Mouse (Mus musculus): ENCODE measurements around the gene Add3. TPM values are rescaled to one million over a fixed set of nuclear protein-coding genes. Genes with fewer than 3 reads are reported as not detected.

Add3 gene
- polyA plus RNA-seq, 1 experiment from 2014 or later, result 106 TPM

DNA sequence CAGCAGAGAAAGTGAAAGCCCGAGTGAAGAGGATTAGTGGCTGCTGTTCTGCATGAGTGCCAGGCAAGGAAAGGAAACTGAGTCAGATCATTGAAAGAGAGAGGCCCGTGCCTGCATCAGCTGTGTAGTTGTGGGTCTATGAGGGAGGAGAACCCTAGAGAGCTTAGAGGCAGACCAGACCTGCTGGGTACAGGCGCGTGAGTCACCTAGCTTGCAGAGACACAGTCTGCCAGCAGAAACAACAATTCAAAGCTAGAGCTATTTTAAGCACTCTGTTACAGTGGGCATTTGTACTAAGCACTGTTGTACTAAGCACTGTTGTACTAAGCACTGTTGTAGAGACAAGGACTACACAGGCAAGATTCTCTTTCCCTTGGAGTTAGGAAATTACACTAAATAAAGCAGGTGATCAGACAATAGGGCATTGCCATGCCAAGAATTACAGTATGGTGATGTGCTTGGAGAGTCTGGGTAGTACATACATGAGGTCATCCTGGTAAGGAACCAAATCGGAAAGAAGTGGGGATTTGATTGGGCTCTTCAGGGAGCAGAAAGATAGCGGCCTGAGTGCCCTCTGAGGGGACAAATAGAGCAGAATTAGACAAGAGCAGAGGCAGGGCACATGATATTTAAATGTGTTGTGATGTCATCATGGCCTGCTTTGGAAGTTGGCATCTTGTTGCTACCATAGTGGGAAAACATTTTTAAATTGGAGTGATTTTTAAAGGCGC is 88.0 kb downstream of the Add3 start:
- H3K27ac ChIP-seq, result no peak overlapping the region
- peaks cover 53% of the 10 kb centered on the region for H3K36me3 ChIP-seq
- no peak overlapping the region for H3K4me2 ChIP-seq
- no peak for ATAC-seq (ENCODE audit: borderline replicate concordance, extremely low read depth, low FRiP score, low TSS enrichment)
- no peaks in the 10 kb centered on the region for H3K4me1 ChIP-seq
- H3K4me3 ChIP-seq, result no peak overlapping the region
- no peak overlapping the region for H3K9ac ChIP-seq
- no peaks in the 10 kb centered on the region for H3K27me3 ChIP-seq
- no peaks in the 10 kb centered on the region for H3K9me3 ChIP-seq
- WGBS, result 90% methylated on average over 7 of the region's 7 CpGs

DNA sequence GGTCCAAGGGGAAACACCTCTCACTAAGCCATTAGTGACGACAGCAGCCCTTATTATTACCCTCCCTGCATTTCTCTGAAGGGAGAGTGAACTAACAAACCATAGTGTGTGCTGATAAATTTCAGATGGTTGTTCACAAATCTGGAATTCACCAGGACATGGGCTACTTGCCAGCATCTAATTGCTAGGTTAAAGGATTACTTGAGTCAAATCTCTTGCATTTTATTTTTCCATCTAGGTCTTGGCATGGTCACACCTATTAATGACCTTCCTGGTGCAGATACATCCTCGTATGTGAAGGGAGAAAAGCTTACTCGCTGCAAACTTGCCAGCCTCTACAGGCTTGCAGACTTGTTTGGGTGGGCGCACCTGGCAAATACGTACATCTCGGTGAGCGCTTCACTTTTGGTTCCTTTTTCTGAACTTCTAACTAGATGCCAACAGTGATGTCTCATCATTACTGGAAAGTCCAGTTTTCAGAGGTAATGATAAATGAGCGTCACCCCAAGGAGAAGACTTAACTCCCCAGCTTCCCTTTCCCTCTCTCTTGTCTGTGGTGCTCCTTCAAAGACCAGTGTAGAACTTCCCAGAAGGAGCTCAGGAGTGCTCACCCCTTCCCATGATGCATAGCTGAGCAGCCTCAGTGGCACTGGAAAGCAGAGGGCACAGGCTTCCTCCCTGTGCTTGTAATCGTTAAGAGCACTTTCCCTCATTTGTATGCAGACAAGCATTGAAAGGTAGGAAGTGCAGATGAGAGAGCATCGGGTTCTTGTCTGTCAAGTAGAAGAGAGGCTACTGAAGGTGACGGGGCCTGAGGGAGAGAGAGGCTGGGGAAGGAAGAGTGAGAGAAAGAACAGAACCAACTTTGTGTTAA is 90.9 kb downstream of the Add3 start:
- Histone ChIP-seq H3K9ac (no peak overlapping the region), H3K4me1 (no peaks in the 10 kb centered on the region), H3K4me2 (no peak overlapping the region), H3K27ac (no peak overlapping the region), H3K36me3 (peaks cover 82% of the 10 kb centered on the region), H3K9me3 (no peaks in the 10 kb centered on the region), H3K27me3 (no peaks in the 10 kb centered on the region), H3K4me3 (no peak overlapping the region)
- WGBS, result 71% methylated on average over 11 of the region's 11 CpGs
- no peak for ATAC-seq (ENCODE audit: borderline replicate concordance, extremely low read depth, low FRiP score, low TSS enrichment)

DNA sequence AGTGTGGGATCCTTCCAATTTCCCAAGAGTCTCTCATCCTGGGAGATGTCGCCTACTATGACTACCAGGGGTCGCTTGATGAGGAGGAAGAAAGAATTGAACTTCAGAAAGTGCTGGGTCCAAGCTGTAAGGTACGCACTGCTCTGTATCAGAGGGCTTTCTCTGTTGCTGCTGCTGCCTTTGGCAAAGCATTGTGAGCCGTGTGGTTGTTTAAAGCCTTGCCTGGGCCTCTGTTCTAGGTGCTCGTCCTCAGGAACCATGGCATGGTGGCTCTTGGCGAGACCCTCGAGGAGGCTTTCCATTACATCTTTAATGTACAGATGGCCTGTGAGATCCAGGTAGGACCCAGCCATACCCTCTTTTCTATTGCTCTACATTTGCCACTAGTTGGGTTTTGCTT is 93.3 kb downstream of the Add3 start:
- Histone ChIP-seq H3K36me3 (peaks cover 80% of the 10 kb centered on the region), H3K9me3 (no peaks in the 10 kb centered on the region), H3K27ac (no peak overlapping the region), H3K4me2 (no peak overlapping the region), H3K27me3 (no peaks in the 10 kb centered on the region), H3K4me1 (no peaks in the 10 kb centered on the region), H3K4me3 (no peak overlapping the region), H3K9ac (no peak overlapping the region)
- ATAC-seq (ENCODE audit: borderline replicate concordance, extremely low read depth, low FRiP score, low TSS enrichment), result no peak
- WGBS, result 93% methylated on average over 7 of the region's 7 CpGs

DNA sequence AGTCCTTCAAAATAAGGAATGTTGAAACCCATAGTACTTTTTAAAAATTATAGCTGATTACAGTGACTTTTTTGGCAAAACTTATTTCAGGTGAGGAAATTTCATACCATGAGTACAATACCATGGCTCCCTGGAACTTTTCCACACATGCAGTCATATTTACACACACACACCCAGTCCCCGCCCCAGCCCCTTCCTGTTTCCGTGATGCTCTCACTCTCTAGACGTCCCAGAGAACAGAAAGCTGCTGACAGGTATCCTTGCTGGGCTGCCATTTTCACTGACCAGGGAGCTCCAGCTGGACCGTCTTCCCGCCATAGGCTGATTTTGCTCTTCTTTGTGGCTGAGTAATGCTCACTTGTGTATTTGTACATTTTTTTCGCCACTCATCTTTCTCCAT is 101.6 kb downstream of the Add3 start:
- Histone ChIP-seq H3K36me3 (peaks cover 77% of the 10 kb centered on the region), H3K9me3 (no peaks in the 10 kb centered on the region), H3K9ac (no peak overlapping the region), H3K4me1 (no peaks in the 10 kb centered on the region), H3K4me2 (no peak overlapping the region), H3K27me3 (no peaks in the 10 kb centered on the region), H3K27ac (no peak overlapping the region), H3K4me3 (no peak overlapping the region)
- WGBS, result 76% methylated on average over 6 of the region's 6 CpGs
- no peak for ATAC-seq (ENCODE audit: borderline replicate concordance, extremely low read depth, low FRiP score, low TSS enrichment)

DNA sequence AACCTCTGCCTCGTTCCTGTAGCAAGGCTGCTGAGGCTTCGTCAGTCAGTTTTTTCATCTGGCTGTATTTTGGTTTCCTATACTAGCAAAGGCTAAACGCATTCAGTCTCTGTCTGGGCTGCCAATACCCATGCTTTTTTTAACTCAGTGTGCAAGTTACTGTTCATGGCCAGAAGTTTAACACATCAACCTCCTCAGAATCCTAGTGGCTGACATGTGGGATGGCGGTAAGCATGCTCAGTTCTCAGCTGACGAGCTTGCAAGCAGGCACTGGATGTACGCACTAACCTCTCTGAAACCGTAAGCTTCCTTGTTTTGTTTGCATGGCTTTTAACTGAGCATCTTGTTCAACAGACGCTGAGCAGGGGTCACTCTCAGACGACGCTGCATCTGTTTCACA is 103.7 kb downstream of the Add3 start:
- 75% methylated on average over 10 of the region's 10 CpGs for WGBS
- Histone ChIP-seq H3K4me3 (no peak overlapping the region), H3K4me2 (no peak overlapping the region), H3K4me1 (no peaks in the 10 kb centered on the region), H3K27me3 (no peaks in the 10 kb centered on the region), H3K36me3 (peaks cover 69% of the 10 kb centered on the region), H3K27ac (no peak overlapping the region), H3K9me3 (no peaks in the 10 kb centered on the region), H3K9ac (no peak overlapping the region)
- no peak for ATAC-seq (ENCODE audit: borderline replicate concordance, extremely low read depth, low FRiP score, low TSS enrichment)

DNA sequence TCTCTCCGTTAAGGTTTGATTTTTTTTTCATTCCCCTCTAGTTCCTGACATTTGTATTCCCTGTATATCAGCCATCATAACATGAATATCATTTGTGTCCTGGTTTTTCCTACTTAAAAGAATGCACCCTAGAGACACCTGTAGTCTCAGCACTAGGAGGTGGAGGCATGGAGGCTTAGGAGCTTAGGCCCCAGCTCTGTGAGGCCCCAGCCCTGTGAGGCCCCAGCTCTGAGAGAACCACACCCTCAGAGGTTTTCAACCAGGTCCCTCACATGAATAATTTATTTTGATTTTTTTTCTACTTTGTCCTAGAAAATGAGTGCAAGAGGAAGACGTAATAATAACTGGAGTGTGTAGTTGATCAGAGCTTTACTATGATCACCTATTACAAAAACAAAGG is 107.3 kb downstream of the Add3 start:
- Histone ChIP-seq H3K27ac (no peak overlapping the region), H3K9me3 (no peaks in the 10 kb centered on the region), H3K4me1 (no peaks in the 10 kb centered on the region), H3K9ac (no peak overlapping the region), H3K36me3 (peaks cover 43% of the 10 kb centered on the region), H3K27me3 (no peaks in the 10 kb centered on the region), H3K4me3 (no peak overlapping the region), H3K4me2 (no peak overlapping the region)
- ATAC-seq (ENCODE audit: borderline replicate concordance, extremely low read depth, low FRiP score, low TSS enrichment), result no peak
- 62% methylated on average over 2 of the region's 2 CpGs for WGBS

DNA sequence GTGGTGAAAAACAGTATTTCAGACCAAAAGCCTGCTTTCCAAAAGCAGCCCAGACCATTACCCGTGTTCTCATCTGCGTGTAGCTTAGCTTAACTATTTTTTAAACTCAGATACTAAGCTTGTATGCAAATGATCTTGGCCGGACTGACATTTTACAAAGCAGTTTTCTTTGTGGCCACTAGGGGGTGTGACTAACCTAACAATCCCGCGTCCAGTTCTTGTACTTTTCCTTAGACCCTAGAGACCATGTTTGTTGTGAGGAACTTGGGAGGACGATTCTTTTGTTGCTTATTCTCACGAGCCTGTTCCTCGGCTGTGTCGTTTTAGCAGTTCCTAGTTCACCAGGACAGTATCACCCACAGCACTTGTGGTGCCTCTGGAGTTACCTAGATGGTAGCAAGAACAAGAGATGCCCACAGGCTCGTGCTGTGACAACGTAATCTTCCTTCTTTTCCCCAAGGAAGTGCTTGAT is 107.8 kb downstream of the Add3 start:
- H3K9ac ChIP-seq, result no peak overlapping the region
- 16% methylated on average over 11 of the region's 11 CpGs for WGBS
- no peaks in the 10 kb centered on the region for H3K9me3 ChIP-seq
- H3K4me2 ChIP-seq, result no peak overlapping the region
- ATAC-seq (ENCODE audit: borderline replicate concordance, extremely low read depth, low FRiP score, low TSS enrichment), result no peak
- no peaks in the 10 kb centered on the region for H3K4me1 ChIP-seq
- H3K4me3 ChIP-seq, result no peak overlapping the region
- H3K27me3 ChIP-seq, result no peaks in the 10 kb centered on the region
- no peak overlapping the region for H3K27ac ChIP-seq
- peaks cover 38% of the 10 kb centered on the region for H3K36me3 ChIP-seq

DNA sequence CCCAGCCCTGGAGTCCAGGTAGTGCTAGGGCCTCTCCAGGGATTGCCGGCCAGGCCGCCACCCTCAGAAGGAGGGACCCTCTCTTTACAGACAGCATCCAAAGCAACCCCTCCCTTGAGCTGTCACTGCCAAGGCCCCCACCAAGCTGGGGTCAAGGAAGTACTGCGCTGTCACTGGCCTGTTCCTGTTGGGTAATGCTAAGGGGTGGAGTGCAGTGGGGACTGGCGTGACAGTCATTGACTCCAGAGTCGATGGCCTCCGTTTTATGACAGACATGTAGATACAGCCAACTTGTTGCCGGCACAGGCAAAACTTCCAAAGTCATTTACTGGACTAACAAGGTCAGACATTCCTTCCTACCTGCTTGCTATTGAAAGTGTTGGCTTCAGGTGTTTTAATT is 110.8 kb downstream of the Add3 start:
- H3K4me1 ChIP-seq, result no peaks in the 10 kb centered on the region
- no peak overlapping the region for H3K9ac ChIP-seq
- no peaks in the 10 kb centered on the region for H3K9me3 ChIP-seq
- no peaks in the 10 kb centered on the region for H3K27me3 ChIP-seq
- no peak overlapping the region for H3K4me3 ChIP-seq
- H3K4me2 ChIP-seq, result no peak overlapping the region
- ATAC-seq (ENCODE audit: borderline replicate concordance, extremely low read depth, low FRiP score, low TSS enrichment), result no peak
- H3K27ac ChIP-seq, result no peak overlapping the region
- WGBS, result 85% methylated on average over 7 of the region's 7 CpGs
- peaks cover 17% of the 10 kb centered on the region for H3K36me3 ChIP-seq

DNA sequence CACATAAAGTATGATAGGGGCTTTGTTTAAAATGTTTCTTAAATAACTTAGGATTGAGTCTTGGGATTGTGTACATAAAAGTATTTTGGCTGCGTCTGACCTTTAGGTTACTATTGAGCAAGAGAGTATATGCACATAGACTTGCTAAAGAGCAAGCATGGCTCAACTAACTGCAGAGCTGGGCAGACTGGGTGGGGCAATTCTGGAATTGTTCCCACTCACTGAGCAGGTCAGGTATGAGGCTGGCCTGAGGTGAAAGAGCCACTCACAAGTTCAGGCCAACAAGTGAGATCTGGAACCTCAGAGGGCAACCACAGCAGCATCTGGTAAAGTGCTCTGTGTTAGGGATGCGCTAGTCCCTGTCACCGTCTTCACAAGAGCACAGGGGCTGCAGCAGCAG is 111.4 kb downstream of the Add3 start:
- no peaks in the 10 kb centered on the region for H3K9me3 ChIP-seq
- ATAC-seq (ENCODE audit: borderline replicate concordance, extremely low read depth, low FRiP score, low TSS enrichment), result no peak
- no peak overlapping the region for H3K27ac ChIP-seq
- no peaks in the 10 kb centered on the region for H3K4me1 ChIP-seq
- no peak overlapping the region for H3K4me3 ChIP-seq
- H3K4me2 ChIP-seq, result no peak overlapping the region
- H3K27me3 ChIP-seq, result no peaks in the 10 kb centered on the region
- no peak overlapping the region for H3K9ac ChIP-seq
- 83% methylated on average over 3 of the region's 3 CpGs for WGBS
- peaks cover 13% of the 10 kb centered on the region for H3K36me3 ChIP-seq

DNA sequence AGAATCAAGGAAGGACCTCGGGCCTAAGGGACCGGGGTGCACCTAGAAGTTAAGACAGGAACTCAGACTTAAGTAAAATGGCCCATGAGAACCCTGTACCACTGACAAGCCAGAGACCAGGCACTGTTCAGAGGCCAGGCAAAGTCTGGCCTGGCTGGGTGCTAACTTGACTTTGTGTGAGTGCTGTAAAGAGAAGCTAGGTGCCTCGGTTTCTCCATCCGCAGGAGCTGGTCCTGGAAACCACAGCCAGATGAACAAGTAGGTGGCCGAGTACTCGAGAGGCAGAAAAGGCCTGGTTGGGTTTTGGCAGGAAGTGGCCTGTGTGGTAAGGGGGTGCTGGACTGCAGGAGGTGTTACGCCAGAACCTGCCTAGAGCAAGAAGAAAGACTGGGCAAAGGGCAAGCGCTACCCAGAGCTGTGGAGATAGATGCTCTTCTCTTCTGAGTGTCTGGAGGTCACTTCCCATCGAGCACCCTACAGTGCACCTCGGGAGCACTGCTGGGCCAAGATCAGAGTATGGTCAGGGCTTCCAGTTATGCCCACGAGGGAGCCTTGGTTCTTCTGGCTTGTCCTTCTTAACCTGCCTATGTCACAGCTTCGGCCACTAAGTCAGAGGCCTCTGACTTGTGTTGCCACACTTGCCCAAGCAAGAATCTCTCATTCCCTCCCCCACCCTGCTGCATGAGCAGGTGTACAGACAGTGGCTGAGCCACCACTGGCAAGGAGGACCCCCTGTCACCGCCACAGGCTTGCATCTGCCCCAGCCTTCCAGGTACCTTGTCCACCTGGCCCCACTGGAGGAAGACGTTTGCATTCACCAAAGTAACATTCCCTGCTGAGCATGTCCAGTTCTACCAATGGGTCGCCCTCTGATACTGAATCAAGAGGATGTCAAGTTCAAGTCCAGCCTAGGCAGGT is 112.1 kb downstream of the Add3 start:
- H3K36me3 ChIP-seq, result peaks cover 9% of the 10 kb centered on the region
- 82% methylated on average over 15 of the region's 15 CpGs for WGBS
- no peak overlapping the region for H3K27ac ChIP-seq
- H3K9ac ChIP-seq, result no peak overlapping the region
- no peaks in the 10 kb centered on the region for H3K4me1 ChIP-seq
- ATAC-seq (ENCODE audit: borderline replicate concordance, extremely low read depth, low FRiP score, low TSS enrichment), result no peak
- no peak overlapping the region for H3K4me2 ChIP-seq
- H3K9me3 ChIP-seq, result no peaks in the 10 kb centered on the region
- no peak overlapping the region for H3K4me3 ChIP-seq
- H3K27me3 ChIP-seq, result no peaks in the 10 kb centered on the region

DNA sequence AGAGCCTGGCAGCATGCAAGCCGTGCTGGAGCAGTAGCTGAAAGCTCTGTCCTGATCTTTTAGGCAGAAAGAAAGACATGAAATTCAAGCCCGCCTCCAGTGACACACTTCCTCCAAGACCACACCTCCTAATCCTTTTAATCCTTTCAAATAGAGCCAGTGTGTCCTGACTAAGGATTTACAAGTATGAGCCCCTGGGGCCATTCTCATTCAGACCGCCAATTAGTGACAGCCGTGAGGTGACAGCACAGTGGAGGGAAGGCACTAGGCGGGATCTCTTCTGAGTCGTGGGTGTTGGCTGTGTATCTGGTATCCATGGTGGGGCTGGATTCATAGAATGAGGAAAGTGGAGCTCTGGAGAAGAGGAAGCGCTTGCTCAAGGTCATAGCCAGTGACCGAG is 116.1 kb downstream of the Add3 start:
- no peaks in the 10 kb centered on the region for H3K27me3 ChIP-seq
- no peak overlapping the region for H3K9ac ChIP-seq
- no peaks in the 10 kb centered on the region for H3K36me3 ChIP-seq
- no peak overlapping the region for H3K27ac ChIP-seq
- H3K4me1 ChIP-seq, result no peaks in the 10 kb centered on the region
- H3K4me3 ChIP-seq, result no peak overlapping the region
- ATAC-seq (ENCODE audit: borderline replicate concordance, extremely low read depth, low FRiP score, low TSS enrichment), result no peak
- H3K9me3 ChIP-seq, result no peaks in the 10 kb centered on the region
- WGBS, result 85% methylated on average over 8 of the region's 8 CpGs
- no peak overlapping the region for H3K4me2 ChIP-seq

Measured in lung, embryonic 15.5 days (tissue).